Mouse (Mus musculus) frontal cortex, postnatal 10 days (tissue): ENCODE measurements around the gene Serpinb1b.
"Not testable (repeated sequence)": the region's sequence is repeated elsewhere in the genome, so short reads cannot be mapped to it uniquely, and the experiment has no call there.

Experiments used
- DNase-seq, 2 experiments: peaks; one replicate each; pipeline ENCODE4 v3.0.0; 2022; ENCODE audit warnings: low spot score in 2 of 2, mixed read lengths in 1 of 2

The Serpinb1b gene

GRCm38 (mm10) chr13:33078056-33078705, at the start of gene Serpinb1b:
Serpinb1b (plus strand) TSS chr13:33078575.
- DNase-seq, result no peak

GRCm38 (mm10) chr13:33029478-33029877, 48.9 kb upstream of the Serpinb1b start:
- DNase-seq, result not testable (repeated sequence)

- no peak for DNase-seq
Measured at GRCm38 (mm10) chr13:33030281-33030680, 48.1 kb upstream of the Serpinb1b start.

- DNase-seq, result no peak
Measured at GRCm38 (mm10) chr13:33035506-33035905, 42.9 kb upstream of the Serpinb1b start.

GRCm38 (mm10) chr13:33043542-33043941, 34.8 kb upstream of the Serpinb1b start:
- no peak for DNase-seq

GRCm38 (mm10) chr13:33047234-33047633, 31.1 kb upstream of the Serpinb1b start:
- DNase-seq, result no peak

- DNase-seq, result no peak
Measured at GRCm38 (mm10) chr13:33048187-33048586, 30.2 kb upstream of the Serpinb1b start.

- DNase-seq, result no peak
Measured at GRCm38 (mm10) chr13:33051697-33052096, 26.7 kb upstream of the Serpinb1b start.

GRCm38 (mm10) chr13:33063048-33063447, 15.3 kb upstream of the Serpinb1b start:
- no peak for DNase-seq

GRCm38 (mm10) chr13:33067387-33067977, 10.9 kb upstream of the Serpinb1b start:
- DNase-seq, result no peak

- no peak for DNase-seq
Measured at GRCm38 (mm10) chr13:33068164-33068563, 10.2 kb upstream of the Serpinb1b start.

GRCm38 (mm10) chr13:33071776-33072175, 6.6 kb upstream of the Serpinb1b start:
- no peak for DNase-seq

- DNase-seq, result no peak
Measured at GRCm38 (mm10) chr13:33074029-33074428, 4.3 kb upstream of the Serpinb1b start.

GRCm38 (mm10) chr13:33076247-33076646, 2.1 kb upstream of the Serpinb1b start:
- DNase-seq, result no peak

- DNase-seq, result no peak
Measured at GRCm38 (mm10) chr13:33077026-33077685, 1.2 kb upstream of the Serpinb1b start.

- DNase-seq, result no peak
Measured at GRCm38 (mm10) chr13:33079391-33079790, 1.0 kb downstream of the Serpinb1b start.

GRCm38 (mm10) chr13:33080356-33080755, 2.0 kb downstream of the Serpinb1b start:
- no peak for DNase-seq

- DNase-seq, result no peak
Measured at GRCm38 (mm10) chr13:33083834-33084233, 5.5 kb downstream of the Serpinb1b start.

- no peak for DNase-seq
Measured at GRCm38 (mm10) chr13:33084975-33085694, 6.8 kb downstream of the Serpinb1b start.

- DNase-seq, result peak; percentile 18 to 34
Measured at GRCm38 (mm10) chr13:33085695-33086432, 7.5 kb downstream of the Serpinb1b start.

GRCm38 (mm10) chr13:33089566-33089965, 11.2 kb downstream of the Serpinb1b start:
- no peak for DNase-seq

GRCm38 (mm10) chr13:33090546-33090945, 12.2 kb downstream of the Serpinb1b start:
- no peak for DNase-seq
